Mouse (Mus musculus) megakaryocyte, embryonic 14.5 days (primary cell): ENCODE data around the gene Rad17.

Experiments used
- FLI1 ChIP-seq: IDR thresholded peaks from 2 replicates; pipeline ENCODE4 v1.6.1; 2012; ENCODE audit warnings: low read length, inconsistent platforms, mixed read lengths
- GATA1 ChIP-seq: IDR thresholded peaks from 3 replicates; pipeline ENCODE4 v1.6.1; 2012; ENCODE audit warnings: mixed read lengths, low read length, inconsistent platforms, borderline replicate concordance

GRCm38 (mm10) chr13:100582144-100582543 is 68.7 kb downstream of the Rad17 start:
- TF ChIP-seq GATA1 = no peak
- no peak for TF ChIP-seq FLI1
